Mouse (Mus musculus): ENCODE measurements at regions not wholly inside any gene's neighbourhood (a gene's known extent, or its start where the extent isn't known, plus 50 kb on each side); places are given as distances from the start of the nearest gene placed in this dataset.

- TF ChIP-seq CTCF (IDR thresholded peaks at IDR 0.05; ENCODE audit: extremely low read depth, insufficient read depth, low read length) (no peak), POLR2A (IDR thresholded peaks at IDR 0.05; ENCODE audit: extremely low read depth, insufficient read depth, low read length) (no peak)
Observed at GRCm38 (mm10) chr13:99835518-99835917, 65.4 kb downstream of the Cartpt start.

All from cortical plate, adult 2 months (tissue).